Mouse (Mus musculus) 3T3-L1 (cell line): ENCODE results near the gene Kpna6.

Source experiments
- DNase-seq: peaks from one replicate; pipeline ENCODE4 v3.0.0-alpha.2; 2015; ENCODE audit warnings: low read depth, low spot score

Gene Kpna6

GRCm38 (mm10) chr4:129648656-129649055 lies 23.9 kb downstream of the Kpna6 start:
- peak; percentile 86 for DNase-seq

GRCm38 (mm10) chr4:129645204-129645603 lies 27.4 kb downstream of the Kpna6 start:
- no peak for DNase-seq

- peak; percentile 49 for DNase-seq
These were observed 30.8 kb downstream of the Kpna6 start for GRCm38 (mm10) chr4:129641756-129642155.

GRCm38 (mm10) chr4:129640638-129641467 lies 31.7 kb downstream of the Kpna6 start, which contains the start of gene Txlna:
Txlna (minus strand) TSS chr4:129641065.
- DNase-seq, result peak; percentile 100

GRCm38 (mm10) chr4:129640101-129640637 lies 32.4 kb downstream of the Kpna6 start:
- DNase-seq, result peak; percentile 68

GRCm38 (mm10) chr4:129639221-129639620 lies 33.3 kb downstream of the Kpna6 start:
- no peak for DNase-seq

- DNase-seq, result no peak
These were observed 38.7 kb downstream of the Kpna6 start for GRCm38 (mm10) chr4:129633852-129634251.

- DNase-seq, result no peak
These were observed 40.7 kb downstream of the Kpna6 start for GRCm38 (mm10) chr4:129631867-129632266.

GRCm38 (mm10) chr4:129630944-129631343 lies 41.6 kb downstream of the Kpna6 start:
- DNase-seq, result no peak

GRCm38 (mm10) chr4:129626035-129626434 lies 46.5 kb downstream of the Kpna6 start:
- no peak for DNase-seq

GRCm38 (mm10) chr4:129625496-129625895 lies 47.1 kb downstream of the Kpna6 start:
- no peak for DNase-seq

GRCm38 (mm10) chr4:129625029-129625370 lies 47.6 kb downstream of the Kpna6 start:
- DNase-seq, result no peak

- peak; percentile 93 for DNase-seq
These were observed 48.1 kb downstream of the Kpna6 start for GRCm38 (mm10) chr4:129624281-129625028.

GRCm38 (mm10) chr4:129623681-129624091 lies 48.9 kb downstream of the Kpna6 start, which contains the start of gene Ccdc28b:
Ccdc28b (minus strand) TSS chr4:129623947.
- no peak for DNase-seq

- DNase-seq, result no peak
These were observed 49.6 kb downstream of the Kpna6 start for GRCm38 (mm10) chr4:129622803-129623535.

GRCm38 (mm10) chr4:129622120-129622802 lies 50.3 kb downstream of the Kpna6 start:
- DNase-seq, result no peak

- no peak for DNase-seq
These were observed 51.2 kb downstream of the Kpna6 start for GRCm38 (mm10) chr4:129621283-129621841.

GRCm38 (mm10) chr4:129620419-129621282 lies 51.9 kb downstream of the Kpna6 start:
- no peak for DNase-seq

- DNase-seq, result peak; percentile 92
These were observed 53.5 kb downstream of the Kpna6 start, which contains the start of gene Iqcc for GRCm38 (mm10) chr4:129618786-129619691. Iqcc (minus strand) TSS chr4:129619099.
